Mouse (Mus musculus) neural tube, embryonic 14.5 days (tissue): ENCODE measurements around the gene Hnrnpdl. TPM values are rescaled to one million over a fixed set of nuclear protein-coding genes. Genes with fewer than 3 reads are reported as not detected.

Source experiments
- ATAC-seq: fragments of 200-750 bp; cut with Nextera tagmentation; 2 replicates; pipeline ENCODE4 v1.8.0; 2017; ENCODE audit warnings: low read depth, mild to moderate bottlenecking, moderate TSS enrichment, moderate library complexity
- H3K27ac ChIP-seq: fragments of 300-500 bp; sonication (generic); 2 replicates; pipeline ENCODE4 v1.5.1; 2014; ENCODE audit warnings: low read depth, mild to moderate bottlenecking, control low read depth, low read length, moderate library complexity, mixed read lengths
- H3K27me3 ChIP-seq: fragments of 300-500 bp; sonication (generic); 2 replicates; pipeline ENCODE4 v1.6.1; 2014; ENCODE audit warnings: low read length; ENCODE audit not compliant: control insufficient read depth, insufficient read depth
- H3K36me3 ChIP-seq: fragments of 300-500 bp; sonication (generic); 2 replicates; pipeline ENCODE4 v1.6.1; 2014; ENCODE audit warnings: low read length, mixed read lengths; ENCODE audit not compliant: control insufficient read depth, insufficient read depth
- H3K4me1 ChIP-seq: fragments of 300-500 bp; sonication (generic); 2 replicates; pipeline ENCODE4 v1.6.1; 2014; ENCODE audit warnings: low read length; ENCODE audit not compliant: control insufficient read depth, insufficient read depth
- H3K4me2 ChIP-seq: fragments of 300-500 bp; sonication (generic); 2 replicates; pipeline ENCODE4 v1.6.1; 2014; ENCODE audit warnings: mild to moderate bottlenecking, low read depth, low read length, control low read depth
- H3K4me3 ChIP-seq: fragments of 300-500 bp; sonication (generic); 2 replicates; pipeline ENCODE4 v1.5.1; 2014; ENCODE audit warnings: low read depth, low read length, control low read depth, mixed read lengths
- H3K9ac ChIP-seq: fragments of 300-500 bp; sonication (generic); replicated peaks from 2 replicates; pipeline ENCODE4 v1.6.1; 2014; ENCODE audit warnings: low read depth, mild to moderate bottlenecking, control low read depth, low read length, mixed read lengths
- H3K9me3 ChIP-seq: fragments of 300-500 bp; sonication (generic); 2 replicates; pipeline ENCODE4 v1.6.1; 2016; ENCODE audit warnings: low read length; ENCODE audit not compliant: control insufficient read depth
- WGBS: fragments of 180-500 bp; shearing (Covaris S2); extraction: QIAGEN DNeasy Blood & Tissue Kit; methylation state at CpG from one replicate; pipeline ENCODE4 v1.1.7; 2014; 5-methylcytosine and 5-hydroxymethylcytosine counted together
- polyA plus RNA-seq: library from polyadenylated mRNA; unstranded; fragments of >200 nt; fragmentation: Nextera tagmentation; extraction: Ambion mirVana; gene quantifications from 2 replicates; pipeline ENCODE4 v1.2.1, GENCODE M21; 2014

Gene Hnrnpdl
- polyA plus RNA-seq, 1 experiment from 2014 or later, result 208 TPM

- WGBS, result 79% methylated on average over 11 of the region's 11 CpGs
- H3K27me3 ChIP-seq, result no peaks in the 10 kb centered on the region
- no peak overlapping the region for H3K4me2 ChIP-seq
- H3K4me1 ChIP-seq, result peaks cover 10% of the 10 kb centered on the region; the same call in 1 of the 2 replicates
- no peak overlapping the region for H3K4me3 ChIP-seq
- no peaks in the 10 kb centered on the region for H3K9me3 ChIP-seq
- no peak overlapping the region for H3K9ac ChIP-seq
- no peak overlapping the region for H3K27ac ChIP-seq
- peaks cover 5% of the 10 kb centered on the region; the same call in 1 of the 2 replicates for H3K36me3 ChIP-seq
- ATAC-seq, result no peak
Observed at GRCm38 (mm10) chr5:100054807-100055547, 15.5 kb upstream of the Hnrnpdl start.

GRCm38 (mm10) chr5:100052728-100053127 is 13.3 kb upstream of the Hnrnpdl start:
- peaks cover 7% of the 10 kb centered on the region; the same call in 1 of the 2 replicates for H3K4me1 ChIP-seq
- no peak for ATAC-seq
- H3K4me2 ChIP-seq, result no peak overlapping the region
- H3K27me3 ChIP-seq, result no peaks in the 10 kb centered on the region
- H3K36me3 ChIP-seq, result no peaks in the 10 kb centered on the region
- H3K9me3 ChIP-seq, result no peaks in the 10 kb centered on the region
- no peak overlapping the region for H3K4me3 ChIP-seq
- 87% methylated on average over 7 of the region's 7 CpGs for WGBS
- H3K9ac ChIP-seq, result no peak overlapping the region
- no peak overlapping the region for H3K27ac ChIP-seq

- Histone ChIP-seq H3K9ac (no peak overlapping the region), H3K4me3 (no peak overlapping the region), H3K27me3 (no peaks in the 10 kb centered on the region), H3K36me3 (no peaks in the 10 kb centered on the region), H3K27ac (no peak overlapping the region), H3K4me2 (no peak overlapping the region), H3K4me1 (peaks cover 2% of the 10 kb centered on the region; the same call in 1 of the 2 replicates), H3K9me3 (no peaks in the 10 kb centered on the region)
- no peak for ATAC-seq
- 93% methylated on average over 3 of the region's 3 CpGs for WGBS
Observed at GRCm38 (mm10) chr5:100049904-100050303, 10.4 kb upstream of the Hnrnpdl start.

- no peak for ATAC-seq
- no peaks in the 10 kb centered on the region; the same call in 1 of the 2 replicates for H3K36me3 ChIP-seq
- H3K9ac ChIP-seq, result no peak overlapping the region
- H3K4me1 ChIP-seq, result no peaks in the 10 kb centered on the region; the same call in none of the 2 replicates
- H3K4me2 ChIP-seq, result no peak overlapping the region
- H3K9me3 ChIP-seq, result no peaks in the 10 kb centered on the region
- H3K4me3 ChIP-seq, result no peak overlapping the region
- 53% methylated on average over 7 of the region's 7 CpGs for WGBS
- H3K27me3 ChIP-seq, result no peaks in the 10 kb centered on the region
- H3K27ac ChIP-seq, result no peak overlapping the region
Observed at GRCm38 (mm10) chr5:100047871-100048270, 8.4 kb upstream of the Hnrnpdl start.

- H3K9ac ChIP-seq, result no peak overlapping the region
- H3K9me3 ChIP-seq, result no peaks in the 10 kb centered on the region
- ATAC-seq, result no peak
- H3K27me3 ChIP-seq, result no peaks in the 10 kb centered on the region
- H3K4me1 ChIP-seq, result no peaks in the 10 kb centered on the region; the same call in none of the 2 replicates
- 69% methylated on average over 8 of the region's 8 CpGs for WGBS
- no peaks in the 10 kb centered on the region; the same call in 1 of the 2 replicates for H3K36me3 ChIP-seq
- no peak overlapping the region for H3K4me3 ChIP-seq
- H3K4me2 ChIP-seq, result no peak overlapping the region
- no peak overlapping the region for H3K27ac ChIP-seq
Observed at GRCm38 (mm10) chr5:100047143-100047640, 7.7 kb upstream of the Hnrnpdl start.

GRCm38 (mm10) chr5:100046096-100046495 is 6.6 kb upstream of the Hnrnpdl start:
- 76% methylated on average over 3 of the region's 3 CpGs for WGBS
- Histone ChIP-seq H3K4me1 (peaks cover 8% of the 10 kb centered on the region), H3K9ac (no peak overlapping the region), H3K4me2 (no peak overlapping the region), H3K27ac (no peak overlapping the region), H3K9me3 (no peaks in the 10 kb centered on the region), H3K36me3 (no peaks in the 10 kb centered on the region; the same call in 1 of the 2 replicates), H3K27me3 (no peaks in the 10 kb centered on the region), H3K4me3 (no peak overlapping the region)
- no peak for ATAC-seq

GRCm38 (mm10) chr5:100044621-100045020 is 5.2 kb upstream of the Hnrnpdl start:
- Histone ChIP-seq H3K27ac (no peak overlapping the region), H3K9ac (no peak overlapping the region), H3K36me3 (no peaks in the 10 kb centered on the region; the same call in 1 of the 2 replicates), H3K4me3 (no peak overlapping the region), H3K9me3 (no peaks in the 10 kb centered on the region), H3K4me2 (no peak overlapping the region), H3K27me3 (no peaks in the 10 kb centered on the region), H3K4me1 (peaks cover 13% of the 10 kb centered on the region)
- 74% methylated on average over 5 of the region's 5 CpGs for WGBS
- ATAC-seq, result no peak

- Histone ChIP-seq H3K4me1 (peaks cover 13% of the 10 kb centered on the region), H3K27me3 (no peaks in the 10 kb centered on the region), H3K9me3 (no peaks in the 10 kb centered on the region), H3K36me3 (no peaks in the 10 kb centered on the region; the same call in 1 of the 2 replicates), H3K4me3 (no peak overlapping the region), H3K27ac (no peak overlapping the region), H3K9ac (no peak overlapping the region), H3K4me2 (no peak overlapping the region)
- ATAC-seq, result no peak
- WGBS, result 74% methylated on average over 4 of the region's 4 CpGs
Observed at GRCm38 (mm10) chr5:100044030-100044429, 4.6 kb upstream of the Hnrnpdl start.

- Histone ChIP-seq H3K9ac (no peak overlapping the region), H3K36me3 (no peaks in the 10 kb centered on the region; the same call in 1 of the 2 replicates), H3K9me3 (no peaks in the 10 kb centered on the region), H3K4me3 (no peak overlapping the region), H3K4me1 (peaks cover 13% of the 10 kb centered on the region), H3K27ac (no peak overlapping the region), H3K4me2 (no peak overlapping the region), H3K27me3 (no peaks in the 10 kb centered on the region)
- ATAC-seq, result no peak
- 67% methylated on average over 5 of the region's 5 CpGs for WGBS
Observed at GRCm38 (mm10) chr5:100043361-100043760, 3.9 kb upstream of the Hnrnpdl start.
